Mouse (Mus musculus) ES-E14 (cell line): Measurements from ENCODE around the gene Robo1.

Experiments used
- CHD2 ChIP-seq: IDR thresholded peaks from 2 replicates; pipeline ENCODE4 v1.6.1; 2014; ENCODE audit warnings: mild to moderate bottlenecking, low read depth, low read length, inconsistent platforms
- HCFC1 ChIP-seq: IDR thresholded peaks from 2 replicates; pipeline ENCODE4 v1.6.1; 2012; ENCODE audit warnings: low read length, inconsistent platforms, borderline replicate concordance; ENCODE audit not compliant: insufficient read depth
- MAFK ChIP-seq: IDR thresholded peaks from 2 replicates; pipeline ENCODE4 v1.6.1; 2014; ENCODE audit warnings: mild to moderate bottlenecking, low read depth, low read length, inconsistent platforms; ENCODE audit not compliant: insufficient read depth
- ZC3H11A ChIP-seq: IDR thresholded peaks from 2 replicates; pipeline ENCODE4 v1.6.1; 2012; ENCODE audit warnings: low read depth, mild to moderate bottlenecking, inconsistent platforms, low read length, borderline replicate concordance
- ZNF384 ChIP-seq: IDR thresholded peaks from 2 replicates; pipeline ENCODE4 v1.6.1; 2012; ENCODE audit warnings: low read depth, low read length, inconsistent platforms

- no peak for TF ChIP-seq CHD2
- no peak for TF ChIP-seq ZNF384
- no peak for TF ChIP-seq HCFC1
- no peak for TF ChIP-seq ZC3H11A
- TF ChIP-seq MAFK = no peak
These were observed 759.7 kb downstream of the Robo1 start for GRCm38 (mm10) chr16:73067782-73068181.
